Mouse (Mus musculus) 3T3-L1 (cell line): ENCODE measurements around the gene Gadd45b.

ENCODE experiments used
- DNase-seq: peaks from one replicate; pipeline ENCODE4 v3.0.0-alpha.2; 2015; ENCODE audit warnings: low read depth, low spot score

The Gadd45b gene

GRCm38 (mm10) chr10:80909375-80910162 lies 20.3 kb upstream of the Gadd45b start:
- no peak for DNase-seq

- no peak for DNase-seq
Measured at GRCm38 (mm10) chr10:80911354-80911753, 18.5 kb upstream of the Gadd45b start.

GRCm38 (mm10) chr10:80911891-80912290 lies 18.0 kb upstream of the Gadd45b start:
- no peak for DNase-seq

GRCm38 (mm10) chr10:80913364-80914011 lies 16.4 kb upstream of the Gadd45b start:
- no peak for DNase-seq

- no peak for DNase-seq
Measured at GRCm38 (mm10) chr10:80914253-80914656, 15.6 kb upstream of the Gadd45b start.

- no peak for DNase-seq
Measured at GRCm38 (mm10) chr10:80915260-80915659, 14.6 kb upstream of the Gadd45b start.

GRCm38 (mm10) chr10:80915736-80916135 lies 14.1 kb upstream of the Gadd45b start:
- no peak for DNase-seq

- no peak for DNase-seq
Measured at GRCm38 (mm10) chr10:80917336-80917778, 12.5 kb upstream of the Gadd45b start.

GRCm38 (mm10) chr10:80917779-80918434 lies 12.0 kb upstream of the Gadd45b start, which contains the start of gene Lmnb2:
Gene Lmnb2 (minus strand): TSS chr10:80918245.
- peak; percentile 66 for DNase-seq

GRCm38 (mm10) chr10:80921923-80922322 lies 8.0 kb upstream of the Gadd45b start:
- DNase-seq, result no peak

- no peak for DNase-seq
Measured at GRCm38 (mm10) chr10:80925472-80925871, 4.4 kb upstream of the Gadd45b start.

- DNase-seq, result peak; percentile 90
Measured at GRCm38 (mm10) chr10:80928586-80929298, 1.1 kb upstream of the Gadd45b start.

GRCm38 (mm10) chr10:80930361-80931152 lies 684 bp downstream of the Gadd45b start:
- peak; percentile 60 for DNase-seq

GRCm38 (mm10) chr10:80931153-80931671 lies 1.3 kb downstream of the Gadd45b start:
- DNase-seq, result peak; percentile 66

GRCm38 (mm10) chr10:80931695-80932094 lies 1.8 kb downstream of the Gadd45b start:
- DNase-seq, result no peak

GRCm38 (mm10) chr10:80932206-80932605 lies 2.3 kb downstream of the Gadd45b start:
- peak; percentile 60 for DNase-seq

- DNase-seq, result no peak
Measured at GRCm38 (mm10) chr10:80932700-80933420, 3.0 kb downstream of the Gadd45b start.

GRCm38 (mm10) chr10:80933421-80933979 lies 3.6 kb downstream of the Gadd45b start:
- peak; percentile 54 for DNase-seq

- no peak for DNase-seq
Measured at GRCm38 (mm10) chr10:80934136-80934985, 4.5 kb downstream of the Gadd45b start.
